Mouse (Mus musculus) liver, embryonic 14.5 days (tissue): ENCODE results near the gene Nras.

Source experiments
- CTCF ChIP-seq: IDR thresholded peaks from 2 replicates; pipeline ENCODE4 v1.5.1; 2016; ENCODE audit warnings: antibody characterized with exemption, low read depth, control low read depth
- EP300 ChIP-seq: IDR thresholded peaks from 2 replicates; pipeline ENCODE4 v1.6.1; 2016; ENCODE audit warnings: antibody characterized with exemption, low read depth

GRCm38 (mm10) chr3:103056016-103056595, 2.0 kb upstream of the Nras start:
- no peak for TF ChIP-seq EP300
- no peak for TF ChIP-seq CTCF
